Mouse (Mus musculus) erythroblast, adult 5-6 weeks (primary cell): Measurements from ENCODE around the gene P4htm. TPM values are rescaled to one million over a fixed set of nuclear protein-coding genes. Genes with fewer than 3 reads are reported as not detected.
A peak's percentile ranks its signal among the peaks of the same experiment; 100 is the strongest.
"Not testable (repeated sequence)": the region's sequence is repeated elsewhere in the genome, so short reads cannot be mapped to it uniquely, and the experiment has no call there.

Experiments used
- ATAC-seq: replicated peaks from 2 replicates; pipeline ENCODE4 v1.8.0; 2016; ENCODE audit warnings: moderate number of reproducible peaks, mild to moderate bottlenecking, moderate TSS enrichment, inconsistent platforms; ENCODE audit not compliant: poor library complexity, low FRiP score, severe bottlenecking
- total RNA-seq, 2 experiments: library from RNA; stranded (forward) in 1 of 2; stranded (reverse) in 1 of 2; fragments of 150-400 nt in 1 of 2; fragments of 200-764, 138-1000 nt in 1 of 2; gene quantifications; 2 replicates each; pipeline versions ENCODE4 v1.2.3 to v1.2.4; 2015 to 2017; ENCODE audit warnings: low replicate concordance in 2 of 2

The P4htm gene
- total RNA-seq (2015; ENCODE audit: low replicate concordance) (not detected in 2 replicates), total RNA-seq (2017; ENCODE audit: low replicate concordance) (1.8 TPM in 1 of 2 replicates, not detected in the other)

GRCm38 (mm10) chr9:108596998-108597764 lies at the start of gene P4htm:
Gene P4htm (minus strand): TSS chr9:108597667.
- ATAC-seq: no peak; the same call in 1 of the 2 replicates

- no peak for ATAC-seq
Measured at GRCm38 (mm10) chr9:108639825-108640224, 42.4 kb upstream of the P4htm start.

- ATAC-seq: no peak
Measured at GRCm38 (mm10) chr9:108635415-108635814, 37.9 kb upstream of the P4htm start.

- no peak for ATAC-seq
Measured at GRCm38 (mm10) chr9:108633846-108634245, 36.4 kb upstream of the P4htm start.

- ATAC-seq: peak; percentile 82
Measured at GRCm38 (mm10) chr9:108632375-108632774, 34.9 kb upstream of the P4htm start.

GRCm38 (mm10) chr9:108631631-108632256 lies 34.3 kb upstream of the P4htm start:
- ATAC-seq: no peak

- ATAC-seq: no peak
Measured at GRCm38 (mm10) chr9:108630683-108631082, 33.2 kb upstream of the P4htm start.

- ATAC-seq: no peak
Measured at GRCm38 (mm10) chr9:108628141-108628540, 30.7 kb upstream of the P4htm start.

GRCm38 (mm10) chr9:108626498-108626897 lies 29.0 kb upstream of the P4htm start:
- no peak for ATAC-seq

GRCm38 (mm10) chr9:108617301-108617700 lies 19.8 kb upstream of the P4htm start:
- ATAC-seq: no peak

GRCm38 (mm10) chr9:108611488-108611887 lies 14.0 kb upstream of the P4htm start:
- no peak for ATAC-seq

- ATAC-seq: no peak
Measured at GRCm38 (mm10) chr9:108608889-108609288, 11.4 kb upstream of the P4htm start.

- not testable (repeated sequence) for ATAC-seq
Measured at GRCm38 (mm10) chr9:108607929-108608328, 10.5 kb upstream of the P4htm start.

- ATAC-seq: no peak
Measured at GRCm38 (mm10) chr9:108601986-108602385, 4.5 kb upstream of the P4htm start.

GRCm38 (mm10) chr9:108600011-108600410 lies 2.5 kb upstream of the P4htm start:
- no peak for ATAC-seq

- ATAC-seq: no peak
Measured at GRCm38 (mm10) chr9:108599021-108599566, 1.6 kb upstream of the P4htm start.

- ATAC-seq: no peak
Measured at GRCm38 (mm10) chr9:108594354-108594753, 3.1 kb downstream of the P4htm start.

GRCm38 (mm10) chr9:108591462-108591861 lies 6.0 kb downstream of the P4htm start:
- ATAC-seq: no peak

GRCm38 (mm10) chr9:108589229-108589628 lies 8.2 kb downstream of the P4htm start:
- no peak; the same call in 1 of the 2 replicates for ATAC-seq

- no peak for ATAC-seq
Measured at GRCm38 (mm10) chr9:108587571-108588180, 9.8 kb downstream of the P4htm start.

- ATAC-seq: no peak
Measured at GRCm38 (mm10) chr9:108579344-108579690, 18.1 kb downstream of the P4htm start.
